Mouse (Mus musculus) forebrain, embryonic 11.5 days (tissue): ENCODE data around the gene Gm19684. TPM values are rescaled to one million over a fixed set of nuclear protein-coding genes. Genes with fewer than 3 reads are reported as not detected.
"Not testable (repeated sequence)": the region's sequence is repeated elsewhere in the genome, so short reads cannot be mapped to it uniquely, and the experiment has no call there.

Experiments used
- ATAC-seq: fragments of 200-750 bp; cut with Nextera tagmentation; replicated peaks from 2 replicates; pipeline ENCODE4 v1.8.0; 2017; ENCODE audit warnings: moderate TSS enrichment; ENCODE audit not compliant: low FRiP score
- DNase-seq: peaks from one replicate; pipeline ENCODE4 v3.0.0-alpha.2; 2017; ENCODE audit warnings: low spot score
- H3K27ac ChIP-seq: fragments of 300-500 bp; sonication (generic); 2 replicates; pipeline ENCODE4 v1.5.1; 2014; ENCODE audit warnings: low read depth, low read length
- H3K27me3 ChIP-seq: fragments of 300-500 bp; sonication (generic); 2 replicates; pipeline ENCODE4 v1.6.1; 2014; ENCODE audit warnings: mild to moderate bottlenecking, low read length, mixed read lengths; ENCODE audit not compliant: control insufficient read depth, insufficient read depth
- H3K36me3 ChIP-seq: fragments of 300-500 bp; sonication (generic); 2 replicates; pipeline ENCODE4 v1.6.1; 2014; ENCODE audit warnings: mild to moderate bottlenecking, low read length, moderate library complexity, mixed read lengths; ENCODE audit not compliant: control insufficient read depth, insufficient read depth
- H3K4me1 ChIP-seq: fragments of 300-500 bp; sonication (generic); replicated peaks from 2 replicates; pipeline ENCODE4 v1.6.1; 2014; ENCODE audit warnings: low read length, mixed read lengths; ENCODE audit not compliant: control insufficient read depth, insufficient read depth
- H3K4me2 ChIP-seq: fragments of 300-500 bp; sonication (generic); 2 replicates; pipeline ENCODE4 v1.6.1; 2014; ENCODE audit warnings: low read depth, mild to moderate bottlenecking, low read length, moderate library complexity, mixed read lengths; ENCODE audit not compliant: severe bottlenecking
- H3K4me3 ChIP-seq: fragments of 300-500 bp; sonication (generic); 2 replicates; pipeline ENCODE4 v1.5.1; 2014; ENCODE audit warnings: low read depth, low read length
- H3K9ac ChIP-seq: fragments of 300-500 bp; sonication (generic); 2 replicates; pipeline ENCODE4 v1.6.1; 2014; ENCODE audit warnings: low read length
- H3K9me3 ChIP-seq: fragments of 300-500 bp; sonication (generic); 2 replicates; pipeline ENCODE4 v1.6.1; 2016; ENCODE audit warnings: low read length, mixed read lengths; ENCODE audit not compliant: control insufficient read depth
- WGBS: fragments of 180-500 bp; shearing (Covaris S2); extraction: QIAGEN DNeasy Blood & Tissue Kit; methylation state at CpG from one replicate; pipeline ENCODE4 v1.1.7; 2014; 5-methylcytosine and 5-hydroxymethylcytosine counted together
- polyA plus RNA-seq: library from polyadenylated mRNA; unstranded; fragments of >200 nt; fragmentation: Nextera tagmentation; extraction: Ambion mirVana; gene quantifications from 2 replicates; pipeline ENCODE4 v1.2.1, GENCODE M21; 2014

Gene Gm19684
- polyA plus RNA-seq, 1 experiment from 2014 or later, result not detected

DNA sequence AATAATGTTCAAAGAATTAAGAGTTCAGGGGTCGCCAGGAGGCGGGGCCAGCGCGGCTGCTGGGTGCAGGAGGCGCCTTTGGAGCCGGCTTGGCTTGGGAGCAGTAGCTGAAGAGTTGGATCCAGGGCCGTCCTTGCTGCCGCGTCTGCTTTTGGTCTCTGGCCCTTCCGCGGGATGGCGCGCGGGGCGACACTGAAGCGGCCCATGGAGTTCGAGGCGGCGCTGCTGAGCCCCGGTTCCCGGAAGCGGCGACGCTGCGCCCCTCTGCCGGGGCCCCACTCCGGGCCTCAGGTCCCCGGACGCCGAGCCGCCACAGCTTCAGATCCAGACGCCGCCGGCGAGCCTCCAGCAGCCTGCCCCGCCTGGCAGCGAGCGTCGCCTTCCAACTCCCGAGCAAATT lies 57.5 kb downstream of the Gm19684 start:
- H3K27ac ChIP-seq, H3K4me1 ChIP-seq, H3K27me3 ChIP-seq, H3K9me3 ChIP-seq, H3K36me3 ChIP-seq: not testable (repeated sequence)
- peak overlapping the region; percentile 49 for H3K4me2 ChIP-seq
- peak overlapping the region; percentile 23; the same call in 1 of the 2 replicates for H3K9ac ChIP-seq
- DNase-seq (peak; percentile 64), ATAC-seq (peak; percentile 55; the same call in 1 of the 2 replicates)
- H3K4me3 ChIP-seq, result peak overlapping the region; percentile 27
- 0% methylated on average over 36 of the region's 40 CpGs for WGBS

Other genes with a start within 250 kb of the Gm19684 start
- gene Dhx16, start 241.9 kb upstream of the Gm19684 start, polyA plus RNA-seq, result 50.3 and 52.9 TPM in 2 replicates
- gene 2310061I04Rik, start 224.2 kb upstream of the Gm19684 start, polyA plus RNA-seq, result 26.9 and 29.9 TPM in 2 replicates
- gene Atat1, start 211.6 kb upstream of the Gm19684 start, polyA plus RNA-seq, result 213 and 224 TPM in 2 replicates
- 66.1 and 66.8 TPM in 2 replicates for gene Mrps18b, start 205.3 kb upstream of the Gm19684 start, polyA plus RNA-seq
- gene Ppp1r10, start 205.2 kb upstream of the Gm19684 start, polyA plus RNA-seq, result 52.6 and 59.3 TPM in 2 replicates
- 108 and 122 TPM in 2 replicates for gene Abcf1, start 151.9 kb upstream of the Gm19684 start, polyA plus RNA-seq
- 46.0 and 48.4 TPM in 2 replicates for gene Gnl1, start 141.8 kb upstream of the Gm19684 start, polyA plus RNA-seq
- 50.8 and 54.4 TPM in 2 replicates for gene Prr3, start 141.4 kb upstream of the Gm19684 start, polyA plus RNA-seq
- 3.5 and 4.3 TPM in 2 replicates for gene H2-T24, start 101.1 kb upstream of the Gm19684 start, polyA plus RNA-seq
- gene H2-T23, start 88.8 kb upstream of the Gm19684 start, polyA plus RNA-seq, result 3.1 and 3.4 TPM in 2 replicates
- 7.6 and 8.3 TPM in 2 replicates for gene H2-T22, start 78.9 kb upstream of the Gm19684 start, polyA plus RNA-seq
- not detected in 2 replicates for gene Gm6034, start 78.7 kb upstream of the Gm19684 start, polyA plus RNA-seq
- not detected in 2 replicates for gene Gm11127, start 63.3 kb upstream of the Gm19684 start, polyA plus RNA-seq
- gene Gm7030, start 7.7 kb downstream of the Gm19684 start, polyA plus RNA-seq, result not detected in 2 replicates
- not detected in 2 replicates for gene Gm8909, start 46.9 kb downstream of the Gm19684 start, polyA plus RNA-seq
- gene H2-T3, start 68.6 kb downstream of the Gm19684 start, polyA plus RNA-seq, result not detected in 2 replicates
- 82.2 and 89.0 TPM in 2 replicates for gene Rpp21, start 136.4 kb downstream of the Gm19684 start, polyA plus RNA-seq
- 22.0 and 23.0 TPM in 2 replicates for gene Trim39, start 150.6 kb downstream of the Gm19684 start, polyA plus RNA-seq
- gene H2-M10.2, start 164.8 kb downstream of the Gm19684 start, polyA plus RNA-seq, result 0.33 TPM in 2 replicates
- gene H2-M10.1, start 204.5 kb downstream of the Gm19684 start, polyA plus RNA-seq, result not detected in 2 replicates
- gene H2-M10.3, start 246.7 kb downstream of the Gm19684 start, polyA plus RNA-seq, result not detected in 2 replicates